Mouse (Mus musculus) retina, postnatal 7 days (tissue): ENCODE measurements around the gene Polr3b.

Experiments
- DNase-seq: peaks from one replicate; pipeline ENCODE4 v3.0.0-alpha.2; 2012; ENCODE audit warnings: low read depth, low spot score

Polr3b gene

DNA sequence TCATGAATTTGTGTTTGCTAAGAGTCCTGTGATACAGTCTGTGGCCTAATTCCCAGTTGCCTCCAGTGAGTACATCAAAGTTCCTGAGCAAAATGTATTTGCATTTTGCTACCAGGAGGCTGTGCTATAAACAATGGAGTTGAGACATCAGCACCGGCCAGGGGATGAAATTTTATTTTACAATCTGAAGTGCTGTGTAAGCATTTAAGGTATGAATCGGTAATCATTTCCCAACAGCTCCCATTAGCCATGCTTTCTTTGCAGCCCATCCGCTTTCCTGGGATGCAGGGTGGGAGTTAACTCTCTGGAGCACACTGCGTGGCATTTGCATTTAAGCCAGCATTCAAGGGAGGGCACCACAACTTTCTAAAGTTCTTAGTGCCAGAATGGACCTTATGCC, 88.1 kb downstream of the Polr3b start:
- no peak for DNase-seq

- DNase-seq = no peak
Measured at GRCm38 (mm10) chr10:84710827-84711226, 88.7 kb downstream of the Polr3b start.

- no peak for DNase-seq
Measured at GRCm38 (mm10) chr10:84711479-84711878, 89.4 kb downstream of the Polr3b start.

DNA sequence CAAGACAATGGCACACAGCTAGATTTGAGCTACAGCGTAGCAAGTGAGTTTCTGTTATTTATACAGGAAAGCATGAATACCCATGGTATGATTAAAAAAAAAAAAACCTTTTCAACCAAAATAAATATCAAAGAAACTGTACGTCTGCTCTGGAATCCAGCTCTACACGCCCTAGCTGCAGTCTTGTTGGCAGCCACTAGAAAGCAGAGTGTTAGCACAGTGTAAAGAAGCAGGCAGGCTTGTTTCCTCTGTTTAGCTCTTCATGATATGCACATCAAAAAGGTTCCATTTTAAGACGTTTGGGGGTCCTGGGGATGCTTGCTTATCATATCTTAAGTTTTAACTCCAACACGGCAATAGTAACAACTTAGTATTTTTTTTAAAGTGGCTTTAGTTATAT, 89.8 kb downstream of the Polr3b start:
- DNase-seq = no peak

GRCm38 (mm10) chr10:84712532-84712931, 90.4 kb downstream of the Polr3b start:
- no peak for DNase-seq

DNA sequence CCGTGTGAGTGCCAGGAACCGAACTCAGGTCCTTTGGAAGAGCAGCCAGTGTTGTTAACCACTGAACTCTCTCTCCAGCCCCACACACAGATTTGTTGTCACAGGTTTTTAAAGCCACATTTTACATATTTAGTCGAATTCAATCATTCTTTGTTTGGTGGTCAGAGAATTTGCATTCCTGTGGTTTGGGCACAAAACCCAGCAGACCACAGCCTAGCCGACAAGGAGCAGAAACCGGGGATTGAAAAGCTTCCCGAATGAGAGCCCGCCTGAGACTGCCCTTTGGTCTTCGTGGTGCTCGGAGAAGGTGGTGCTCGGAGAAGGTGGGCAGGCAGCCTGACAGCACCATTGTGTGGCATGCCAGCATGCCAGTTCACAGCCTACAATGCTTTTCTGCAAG, 91.0 kb downstream of the Polr3b start:
- no peak for DNase-seq

- no peak for DNase-seq
Measured at GRCm38 (mm10) chr10:84715639-84716038, 93.5 kb downstream of the Polr3b start.

DNA sequence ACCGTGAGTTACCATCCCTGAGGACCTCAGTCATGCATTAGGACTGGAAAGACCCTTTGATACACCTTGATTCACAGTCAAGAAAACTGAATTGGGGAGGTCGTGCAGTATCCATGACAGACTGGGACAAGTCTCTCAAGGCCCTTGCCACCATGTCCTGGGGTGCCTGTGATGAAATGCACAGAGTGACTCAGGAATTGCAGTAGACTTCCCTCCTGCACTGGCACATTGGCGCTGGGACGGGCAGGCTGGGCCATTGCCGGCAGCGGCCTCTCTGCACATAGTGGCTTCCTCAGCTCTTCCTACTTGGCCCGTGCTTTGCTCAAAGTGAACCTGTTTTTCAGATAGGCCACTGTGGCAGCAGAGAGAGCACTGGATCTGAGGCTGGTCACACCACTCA, 94.5 kb downstream of the Polr3b start:
- DNase-seq = no peak

- no peak for DNase-seq
Measured at GRCm38 (mm10) chr10:84722711-84723110, 100.6 kb downstream of the Polr3b start.

DNA sequence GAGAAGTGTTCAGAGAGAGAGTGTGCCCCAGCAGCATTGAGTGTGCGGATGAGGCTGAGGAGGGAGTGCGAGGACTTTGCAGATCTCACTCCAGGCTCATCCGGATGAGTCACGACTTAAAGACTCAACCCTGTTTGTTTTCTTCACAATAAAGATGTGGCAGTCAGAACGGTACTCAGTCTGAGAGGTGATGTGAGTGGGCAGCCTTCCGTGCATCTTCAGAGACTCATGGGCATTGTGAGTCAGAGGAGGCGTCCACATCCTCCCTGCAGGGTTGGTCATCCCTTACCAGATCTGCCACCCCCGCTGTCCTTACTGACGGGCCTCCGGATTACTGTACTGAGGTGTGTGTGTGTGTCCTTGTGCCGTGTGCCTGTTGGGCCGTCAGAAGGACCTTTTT, 104.9 kb downstream of the Polr3b start:
- no peak for DNase-seq

DNA sequence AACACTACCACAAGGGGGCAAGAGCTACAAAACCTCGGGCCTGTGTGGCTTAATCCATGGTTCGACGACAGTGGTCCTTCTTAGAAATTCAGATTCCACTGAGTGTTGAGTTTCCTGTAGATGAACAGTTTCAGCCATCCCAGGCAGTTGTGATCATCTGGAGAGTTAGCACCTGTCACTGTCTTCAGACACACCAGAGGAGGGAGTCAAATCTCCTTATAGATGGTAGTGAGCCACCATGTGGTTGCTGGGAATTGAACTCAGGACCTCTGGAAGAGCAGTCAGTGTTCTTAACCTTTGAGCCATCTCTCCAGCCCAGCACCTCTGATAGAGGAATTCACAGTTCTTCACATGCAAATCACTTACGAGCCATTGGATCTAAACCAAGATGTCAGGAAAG, 105.7 kb downstream of the Polr3b start:
- DNase-seq = no peak

DNA sequence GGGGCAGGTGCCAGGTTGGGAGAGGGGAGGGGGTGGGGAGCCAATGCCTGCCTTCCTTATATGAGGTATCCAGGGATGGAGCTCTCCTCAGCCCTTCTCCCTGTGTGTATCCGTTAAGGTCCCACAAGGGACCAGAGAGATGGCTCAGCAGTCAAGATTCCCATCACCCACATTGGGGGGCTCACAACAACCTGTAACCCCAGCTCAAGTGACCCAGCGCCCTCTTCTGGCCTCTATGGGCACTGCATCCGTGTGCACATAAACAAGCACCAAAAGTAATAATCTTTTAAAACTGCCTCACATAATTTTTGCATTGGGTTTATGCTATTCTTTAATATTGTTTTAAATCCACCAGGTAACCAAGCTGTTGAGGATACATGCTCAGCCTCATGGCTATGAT, 108.0 kb downstream of the Polr3b start:
- DNase-seq = no peak

DNA sequence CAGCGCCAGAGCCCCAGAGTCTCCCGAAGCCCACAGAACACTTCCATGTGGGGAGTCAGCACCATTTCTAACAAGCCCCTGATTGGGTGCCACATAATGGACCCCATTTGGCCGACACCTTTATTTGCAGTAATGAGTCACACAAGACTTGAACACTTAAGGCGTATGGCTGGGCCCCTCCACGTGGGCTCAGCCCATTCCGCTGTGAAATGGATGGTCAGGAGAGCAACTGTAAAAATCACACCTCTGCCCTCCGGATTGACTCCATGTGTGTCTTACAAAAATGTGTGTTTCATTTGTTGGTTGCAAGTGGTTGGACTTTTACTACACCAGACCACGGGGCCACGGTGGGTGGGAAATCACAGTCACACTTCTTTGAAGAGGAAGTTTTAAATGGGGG, 108.9 kb downstream of the Polr3b start:
- DNase-seq = no peak

DNA sequence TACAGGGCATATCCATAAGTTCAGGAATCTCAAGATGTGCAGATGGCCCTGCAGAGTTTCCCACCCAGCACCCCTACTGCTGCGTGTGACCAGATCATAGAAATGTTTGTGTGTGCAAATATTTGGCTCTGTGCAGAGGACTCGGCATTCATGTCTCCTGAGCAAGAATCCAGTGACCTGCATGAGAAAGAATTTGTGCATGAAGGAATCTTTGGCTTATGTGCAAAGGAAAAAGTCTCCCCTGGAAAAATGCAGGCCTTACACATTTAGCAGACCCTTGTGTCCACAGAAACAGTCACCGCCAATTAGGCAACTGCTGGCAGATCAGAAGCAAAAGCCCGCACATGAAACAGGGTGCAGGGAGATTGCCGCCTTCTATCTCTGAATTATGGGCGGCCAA, 111.4 kb downstream of the Polr3b start:
- DNase-seq = no peak

DNA sequence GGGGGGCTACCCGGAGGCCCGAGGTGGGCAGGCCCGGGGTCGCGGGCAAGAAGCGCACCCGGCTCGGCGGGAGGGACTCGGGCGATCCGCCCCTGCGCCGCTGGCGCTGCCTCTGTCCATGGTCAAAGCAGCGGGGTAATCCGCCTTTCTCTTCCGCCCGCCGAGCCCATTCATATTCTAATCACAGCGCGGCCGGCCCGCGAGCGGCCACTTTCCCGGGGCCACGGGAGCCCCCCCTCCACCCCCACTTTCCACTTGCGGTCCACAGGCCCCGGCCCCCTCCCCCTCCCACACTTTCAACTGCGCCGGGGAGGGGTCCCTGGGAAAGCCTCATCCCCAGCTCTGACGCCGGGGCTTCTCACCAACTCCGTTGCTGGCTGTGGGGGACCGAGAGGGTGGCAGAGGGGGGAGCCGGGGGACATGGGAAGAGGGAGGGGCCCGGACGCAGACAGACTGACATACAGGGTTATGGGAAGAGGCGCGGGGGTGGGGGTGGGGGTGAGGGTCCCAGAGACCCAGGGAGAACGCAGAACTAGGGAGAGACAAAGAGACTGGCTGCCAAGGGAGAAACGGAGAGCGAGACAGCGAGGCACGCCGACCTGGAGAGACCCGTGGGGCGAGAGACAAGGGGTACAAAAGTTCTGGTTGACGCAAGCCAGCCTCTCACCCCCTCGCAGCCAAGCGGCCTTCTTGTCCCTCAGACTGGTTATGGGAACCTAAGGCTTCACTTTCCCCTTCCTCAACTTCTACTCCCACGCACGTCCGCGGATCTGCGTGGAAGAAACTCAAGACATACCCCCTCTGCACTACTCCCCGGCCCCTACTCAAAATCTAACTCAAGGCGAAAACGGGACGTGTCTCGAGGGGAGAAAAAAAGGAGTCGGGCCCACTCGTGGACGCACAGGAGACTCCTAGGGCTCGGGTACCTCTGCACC, 133.0 kb downstream of the Polr3b start:
- DNase-seq = peak; percentile 25

GRCm38 (mm10) chr10:84755786-84756203, 133.7 kb downstream of the Polr3b start, which contains the start of gene Rfx4:
Gene Rfx4, plus strand, starts transcription at chr10:84756062.
- DNase-seq = no peak

DNA sequence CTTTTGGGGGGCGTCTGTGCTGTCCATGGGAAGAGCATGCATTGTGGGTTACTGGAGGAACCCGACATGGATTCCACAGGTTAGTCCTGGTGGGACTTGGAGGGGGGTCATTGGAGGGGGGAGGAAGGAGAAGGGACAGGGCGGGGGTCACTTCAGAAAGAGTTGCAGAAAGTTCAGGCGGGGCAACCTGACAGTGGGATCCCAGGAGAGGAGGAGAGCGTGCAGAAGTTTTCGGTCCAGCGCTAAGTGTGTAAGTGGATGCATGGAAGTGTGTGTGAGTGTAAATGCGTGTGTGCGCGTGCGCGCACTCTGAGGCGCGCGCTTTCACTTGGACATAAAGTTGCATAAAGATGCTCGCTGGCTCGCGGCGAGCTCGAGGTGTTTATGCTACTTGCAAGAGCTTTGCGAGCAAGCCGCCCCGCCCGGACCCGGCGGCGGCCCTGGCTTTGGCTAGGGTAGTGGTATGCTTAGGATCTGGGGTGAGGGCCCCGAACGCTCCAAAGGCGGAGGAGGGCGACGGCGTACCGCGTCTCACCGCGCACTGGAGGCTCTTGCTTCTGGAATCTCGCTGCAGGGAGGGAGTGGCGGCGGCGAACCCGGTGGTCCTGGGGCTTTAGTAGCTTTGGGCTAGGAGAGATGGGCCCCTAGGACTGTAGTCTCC, 134.5 kb downstream of the Polr3b start:
- DNase-seq = no peak

- DNase-seq = no peak
Measured at GRCm38 (mm10) chr10:84757426-84758199, 135.5 kb downstream of the Polr3b start.

DNA sequence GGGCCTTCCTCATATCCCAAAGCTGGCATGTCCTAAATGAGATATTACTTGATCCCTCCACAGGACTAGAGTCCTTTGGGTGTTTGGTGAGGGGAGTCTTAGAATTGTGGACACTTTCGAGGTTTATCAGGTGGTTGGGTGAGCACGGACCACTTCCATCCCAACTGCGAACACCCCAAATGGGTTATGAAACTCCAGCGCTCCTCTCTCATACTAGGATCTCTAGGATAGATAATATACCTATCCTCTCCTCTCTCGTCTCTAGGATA, 136.0 kb downstream of the Polr3b start:
- no peak for DNase-seq

GRCm38 (mm10) chr10:84758483-84759431, 136.7 kb downstream of the Polr3b start:
- DNase-seq = no peak

- DNase-seq = no peak
Measured at GRCm38 (mm10) chr10:84759511-84760117, 137.5 kb downstream of the Polr3b start.
